12 mouse cellular contexts compared by ENCODE assay signal in the genomic region with DNA sequence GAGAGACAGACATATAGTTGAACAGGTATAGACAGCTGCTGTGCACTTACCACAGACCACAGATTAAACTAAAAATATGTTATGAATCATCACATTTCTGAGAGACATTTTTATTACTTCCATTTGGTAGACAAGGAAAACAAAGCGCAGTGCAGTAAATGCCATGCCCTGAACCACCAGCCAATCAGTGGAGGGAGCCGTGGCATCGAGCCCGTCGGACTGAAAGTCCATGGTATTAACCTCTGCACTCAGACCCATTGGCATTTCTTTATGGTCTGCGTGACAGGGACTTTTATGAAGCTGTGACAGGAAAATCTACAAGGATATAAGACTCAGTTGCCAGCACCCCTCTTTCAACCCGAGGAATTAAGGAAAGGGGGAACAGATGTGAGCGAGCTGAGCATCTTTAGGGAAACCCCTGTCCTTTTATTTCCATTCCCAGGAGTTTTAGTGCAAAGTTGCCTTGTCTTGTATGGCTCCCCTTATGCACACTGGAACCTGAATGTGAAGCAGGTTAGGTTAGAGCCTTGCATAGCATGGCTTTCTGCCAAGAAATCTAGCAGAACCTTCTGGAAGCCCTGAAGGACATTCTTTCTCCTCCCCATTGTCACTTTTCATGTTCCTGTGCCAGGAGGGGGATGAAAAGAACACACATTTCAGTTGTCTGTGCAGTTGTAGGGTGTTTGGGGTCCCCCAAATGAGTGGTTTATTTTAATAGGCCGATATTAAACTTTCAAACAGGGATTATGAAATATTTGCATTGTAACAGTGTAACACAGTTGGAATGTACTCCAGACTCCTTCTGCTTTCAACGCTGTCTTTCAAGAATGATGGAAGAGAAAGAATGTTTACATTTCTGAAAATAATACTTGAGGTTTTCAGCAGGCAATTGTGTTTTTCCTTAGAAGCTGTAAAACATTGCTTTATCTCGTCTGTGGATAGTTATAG.
DNase-seq lines count a peak whose midpoint lies in the region; ATAC-seq and TF ChIP-seq lines count a peak whose summit lies in the region.
"Had no signal": no experiment of that assay in that cellular context is flagged by ENCODE, and none has a peak within 500 bp of the region (broad histone marks: within the 10 kb centered on the region; RNA-seq: fewer than 3 reads in every experiment).

No protein-coding gene starts in this region.

- no peak for TF ChIP-seq POLR2A in lung, adult 2 months (IDR thresholded peaks at IDR 0.05; ENCODE audit: borderline replicate concordance, extremely low read depth, low read depth, low read length)

- TF ChIP-seq CTCF in hindbrain, postnatal 0 days (IDR thresholded peaks at IDR 0.05; ENCODE audit: low read depth): no peak
- TF ChIP-seq CTCF in lung, adult 2 months (IDR thresholded peaks at IDR 0.05; ENCODE audit: insufficient read depth, low read length): no peak

- peak; percentile 49 for DNase-seq in hindbrain, postnatal 0 days (ENCODE audit: low spot score)
- no peak for DNase-seq in hindbrain, embryonic 11.5 days (ENCODE audit: low spot score)
- peak; percentile 50 for DNase-seq in 3T3-L1 (ENCODE audit: low read depth, low spot score)
- peak; percentile 26 to 51 for DNase-seq in cerebellum, postnatal 14 days
- DNase-seq in lung, adult 2 months: peak; percentile 59
- no peak for DNase-seq in layer of hippocampus, adult 18-20 months (ENCODE audit: low spot score in 2 of 2)
- no peak for DNase-seq in spleen, postnatal 10 days (ENCODE audit: low spot score in 2 of 2)
- DNase-seq in hindbrain, embryonic 14.5 days (ENCODE audit: low spot score): no peak
- DNase-seq: layer of hippocampus, adult 9-11 months; liver, postnatal 0 days had no signal

- no peaks in the 10 kb centered on the region for H3K4me1 ChIP-seq in hindbrain, postnatal 0 days (ENCODE audit: insufficient read depth, low read length)
- H3K4me1 ChIP-seq in hindbrain, embryonic 11.5 days (replicated peaks; ENCODE audit: control insufficient read depth, insufficient read depth, low read length): no peaks in the 10 kb centered on the region
- peaks cover 5% of the 10 kb centered on the region; the same call in 1 of the 2 replicates for H3K4me1 ChIP-seq in lung, adult 2 months (ENCODE audit: control insufficient read depth, insufficient read depth, low read length)
- H3K4me1 ChIP-seq in hindbrain, embryonic 14.5 days (replicated peaks; ENCODE audit: control insufficient read depth, insufficient read depth, low read length): peaks cover 19% of the 10 kb centered on the region

- H3K9ac ChIP-seq in hindbrain, postnatal 0 days (replicated peaks; ENCODE audit: low read length): no peak overlapping the region
- H3K9ac ChIP-seq in hindbrain, embryonic 11.5 days (ENCODE audit: low read depth, low read length): no peak overlapping the region
- no peak overlapping the region for H3K9ac ChIP-seq in hindbrain, embryonic 14.5 days
- H3K9ac ChIP-seq: liver, postnatal 0 days had no signal

- 82% methylated on average over 11 of the region's 11 CpGs for WGBS in hindbrain, postnatal 0 days
- WGBS in hindbrain, embryonic 11.5 days: 84% methylated on average over 11 of the region's 11 CpGs
- 59% methylated on average over 11 of the region's 11 CpGs for WGBS in lung, adult 2 months
- 84% methylated on average over 11 of the region's 11 CpGs for WGBS in hindbrain, embryonic 14.5 days

- no peak for ATAC-seq in hindbrain, postnatal 0 days
- ATAC-seq in hindbrain, embryonic 11.5 days (ENCODE audit: low FRiP score): no peak
- no peak for ATAC-seq in hindbrain, embryonic 14.5 days (ENCODE audit: low FRiP score)
- ATAC-seq: forebrain, embryonic 14.5 days; liver, postnatal 0 days had no signal

- H3K27ac ChIP-seq in hindbrain, postnatal 0 days: no peak overlapping the region
- no peak overlapping the region for H3K27ac ChIP-seq in hindbrain, embryonic 11.5 days (ENCODE audit: low read depth, low read length)
- H3K27ac ChIP-seq in hindbrain, embryonic 14.5 days: no peak overlapping the region
- H3K27ac ChIP-seq: hindbrain, embryonic 10.5 days had no signal

- no peak overlapping the region for H3K4me3 ChIP-seq in hindbrain, postnatal 0 days (ENCODE audit: low read length)
- H3K4me3 ChIP-seq in hindbrain, embryonic 11.5 days (ENCODE audit: low read depth, low read length): no peak overlapping the region
- no peak overlapping the region for H3K4me3 ChIP-seq in lung, adult 2 months (replicated peaks; ENCODE audit: extremely low read depth, low read depth, low read length)
- H3K4me3 ChIP-seq in hindbrain, embryonic 14.5 days (replicated peaks; ENCODE audit: low read length): no peak overlapping the region
- H3K4me3 ChIP-seq: hindbrain, embryonic 10.5 days had no signal

- H3K27me3 ChIP-seq in hindbrain, postnatal 0 days (ENCODE audit: insufficient read depth, low read length): no peaks in the 10 kb centered on the region
- H3K27me3 ChIP-seq in hindbrain, embryonic 11.5 days (ENCODE audit: control insufficient read depth, insufficient read depth, low read length): no peaks in the 10 kb centered on the region
- no peaks in the 10 kb centered on the region for H3K27me3 ChIP-seq in hindbrain, embryonic 14.5 days (ENCODE audit: control insufficient read depth, insufficient read depth, low read length)

- H3K36me3 ChIP-seq in hindbrain, postnatal 0 days (ENCODE audit: insufficient read depth, low read length): no peaks in the 10 kb centered on the region
- no peaks in the 10 kb centered on the region for H3K36me3 ChIP-seq in hindbrain, embryonic 11.5 days (ENCODE audit: control insufficient read depth, insufficient read depth, low read length)
- no peaks in the 10 kb centered on the region for H3K36me3 ChIP-seq in hindbrain, embryonic 14.5 days (replicated peaks; ENCODE audit: control insufficient read depth, insufficient read depth)

- no peak overlapping the region for H3K4me2 ChIP-seq in hindbrain, postnatal 0 days (ENCODE audit: low read depth, low read length)
- H3K4me2 ChIP-seq in hindbrain, embryonic 11.5 days (replicated peaks; ENCODE audit: low read depth, low read length): no peak overlapping the region
- H3K4me2 ChIP-seq in hindbrain, embryonic 14.5 days (replicated peaks): no peak overlapping the region

- H3K9me3 ChIP-seq in hindbrain, postnatal 0 days (ENCODE audit: low read length): no peaks in the 10 kb centered on the region
- no peaks in the 10 kb centered on the region for H3K9me3 ChIP-seq in hindbrain, embryonic 11.5 days (ENCODE audit: control insufficient read depth, low read length)
- no peaks in the 10 kb centered on the region for H3K9me3 ChIP-seq in hindbrain, embryonic 14.5 days (ENCODE audit: control insufficient read depth, low read length)
- H3K9me3 ChIP-seq: hindbrain, embryonic 10.5 days had no signal

Comparison
In these comparisons a context has a peak if more than half of its experiments do, and no peak if none do; other contexts are left out.
1. DNase-seq: peak in hindbrain, postnatal 0 days (single experiment), 3T3-L1 (single experiment), cerebellum, postnatal 14 days (2 of 2) and lung, adult 2 months (single experiment); none in hindbrain, embryonic 11.5 days (single experiment), layer of hippocampus, adult 18-20 months (0 of 2), spleen, postnatal 10 days (0 of 2) and hindbrain, embryonic 14.5 days (single experiment).